Mouse (Mus musculus) kidney, adult 11 months (tissue): Measurements from ENCODE around the gene Srsf3.
"Not testable (repeated sequence)": the region's sequence is repeated elsewhere in the genome, so short reads cannot be mapped to it uniquely, and the experiment has no call there.

Experiments
- DNase-seq: peaks from one replicate; pipeline ENCODE4 v3.0.0; 2022

Gene Srsf3

DNA sequence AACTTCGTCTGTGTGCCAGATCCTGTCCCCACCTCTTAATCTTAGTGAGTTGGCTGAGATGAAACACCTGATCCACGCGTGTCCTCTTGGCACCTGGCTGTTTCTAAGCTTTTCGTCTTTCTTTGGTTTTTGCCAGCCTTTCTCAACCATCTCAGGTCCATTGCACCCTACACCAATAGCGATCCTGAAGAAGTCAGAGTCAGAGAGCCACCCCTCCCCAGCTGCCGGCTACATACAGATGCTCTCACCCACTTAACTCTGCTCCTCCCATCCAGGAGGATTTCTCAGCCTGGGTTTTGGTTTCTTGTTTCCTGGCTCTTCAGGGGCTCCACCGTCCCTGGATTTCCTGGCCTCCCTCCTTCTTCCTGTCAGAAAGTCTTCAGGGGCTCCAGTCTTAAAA, 13.0 kb upstream of the Srsf3 start:
- no peak for DNase-seq

DNA sequence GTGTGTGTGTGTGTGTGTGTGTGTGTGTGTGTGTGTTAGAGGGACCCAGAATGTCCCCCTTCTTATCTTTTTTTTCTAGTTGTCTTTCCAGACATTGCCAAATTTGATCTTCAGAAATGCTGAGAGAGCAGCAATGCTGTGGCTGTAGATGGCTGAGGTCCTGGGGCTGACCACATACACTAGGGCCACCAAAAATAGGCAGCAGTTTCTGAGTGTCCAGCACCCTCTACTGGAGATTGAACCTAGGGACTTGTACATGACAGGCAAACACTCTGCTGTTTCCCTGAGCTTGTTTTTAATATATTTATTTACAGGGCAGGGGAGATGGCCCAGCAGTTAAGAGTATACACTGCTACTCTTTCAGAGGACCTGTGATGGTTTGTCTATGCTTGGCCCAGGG, 12.0 kb upstream of the Srsf3 start:
- DNase-seq = no peak

DNA sequence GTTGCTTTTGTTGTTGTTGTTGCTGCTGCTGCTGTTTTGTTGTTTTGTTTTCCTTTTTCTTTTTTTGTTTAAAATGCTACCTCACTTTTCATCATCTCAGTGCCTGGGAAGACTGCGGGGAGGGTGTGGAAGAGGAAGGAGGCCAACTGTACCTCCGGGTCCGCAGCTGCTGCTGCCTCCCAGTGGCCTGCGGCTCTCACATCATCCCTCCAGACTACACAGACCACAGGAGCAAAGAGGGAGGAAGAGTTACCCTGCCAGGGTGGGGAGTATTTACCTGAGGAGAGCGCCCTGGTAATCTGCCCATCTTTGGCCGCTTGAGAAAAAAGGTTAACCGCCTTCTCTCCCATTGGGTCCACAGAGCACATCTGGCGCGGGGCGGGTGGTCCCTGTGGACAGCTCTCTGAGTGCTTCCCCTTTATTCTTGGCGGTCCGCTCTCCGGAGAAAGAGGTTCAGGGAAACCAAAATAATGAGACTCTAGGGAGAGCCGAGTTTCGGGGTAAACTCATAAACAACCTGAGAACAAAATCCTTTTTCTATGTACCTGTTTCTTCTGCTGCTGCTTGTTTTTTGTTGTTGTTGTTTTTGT, 10.1 kb upstream of the Srsf3 start:
- DNase-seq = no peak

DNA sequence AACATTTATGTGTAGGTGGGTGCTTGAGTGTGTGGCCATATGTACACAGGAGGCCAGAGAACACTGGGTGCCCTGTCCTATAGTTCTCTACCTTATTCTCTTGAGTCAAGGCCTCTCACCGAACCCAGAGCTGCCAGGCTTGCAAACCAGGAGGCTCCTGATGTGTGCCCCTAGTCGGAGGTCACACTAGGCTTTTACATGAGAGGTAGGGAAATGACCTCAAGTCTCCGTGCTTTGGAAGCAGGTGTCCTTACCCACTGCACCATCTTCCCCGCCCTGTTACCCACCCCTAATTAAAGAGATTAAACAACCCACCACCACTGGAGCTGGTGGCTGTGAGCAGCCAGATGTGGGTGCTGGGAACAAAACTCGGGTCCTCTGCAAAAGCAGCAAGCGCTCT, 9.1 kb upstream of the Srsf3 start:
- DNase-seq = no peak

DNA sequence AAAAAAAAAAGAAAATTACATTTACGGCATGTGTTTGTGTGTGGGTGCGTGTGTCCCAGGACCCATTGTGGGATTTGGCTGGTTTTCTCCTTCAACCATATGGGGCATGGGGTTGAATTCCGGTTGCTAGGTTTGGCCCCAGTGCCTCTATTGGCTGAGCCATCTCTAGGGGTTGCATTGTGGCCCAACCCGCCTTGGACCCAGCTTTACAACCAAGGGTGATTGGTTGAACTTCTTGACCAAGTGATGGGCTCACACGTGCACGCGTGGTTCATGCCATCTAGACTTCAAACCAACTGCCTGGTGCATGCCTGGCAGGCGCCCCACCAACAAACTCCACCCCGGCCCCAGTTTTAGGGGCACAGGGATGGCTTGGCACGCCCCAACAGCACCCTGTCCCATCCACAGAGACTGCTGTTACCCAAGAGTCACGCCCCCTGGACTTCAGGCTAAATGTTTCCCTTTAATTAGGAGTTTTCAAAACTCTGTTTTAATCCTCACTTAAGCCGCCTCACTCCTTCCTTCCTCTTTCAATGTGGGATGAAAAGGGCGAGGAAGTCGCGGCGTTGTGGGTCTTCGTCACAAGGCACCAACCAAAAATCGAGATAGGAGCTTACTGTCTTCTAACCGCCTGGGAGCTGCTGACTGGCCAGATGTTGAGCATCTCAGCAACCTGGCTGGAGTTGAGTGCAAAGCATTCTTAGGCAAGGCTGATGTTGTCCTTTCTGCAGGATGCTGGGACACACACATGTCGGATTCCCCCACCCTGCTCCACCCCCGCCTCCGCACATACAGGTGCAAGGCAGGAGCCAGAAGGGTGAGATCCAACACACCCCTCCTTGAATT, 8.2 kb upstream of the Srsf3 start:
- DNase-seq = no peak

DNA sequence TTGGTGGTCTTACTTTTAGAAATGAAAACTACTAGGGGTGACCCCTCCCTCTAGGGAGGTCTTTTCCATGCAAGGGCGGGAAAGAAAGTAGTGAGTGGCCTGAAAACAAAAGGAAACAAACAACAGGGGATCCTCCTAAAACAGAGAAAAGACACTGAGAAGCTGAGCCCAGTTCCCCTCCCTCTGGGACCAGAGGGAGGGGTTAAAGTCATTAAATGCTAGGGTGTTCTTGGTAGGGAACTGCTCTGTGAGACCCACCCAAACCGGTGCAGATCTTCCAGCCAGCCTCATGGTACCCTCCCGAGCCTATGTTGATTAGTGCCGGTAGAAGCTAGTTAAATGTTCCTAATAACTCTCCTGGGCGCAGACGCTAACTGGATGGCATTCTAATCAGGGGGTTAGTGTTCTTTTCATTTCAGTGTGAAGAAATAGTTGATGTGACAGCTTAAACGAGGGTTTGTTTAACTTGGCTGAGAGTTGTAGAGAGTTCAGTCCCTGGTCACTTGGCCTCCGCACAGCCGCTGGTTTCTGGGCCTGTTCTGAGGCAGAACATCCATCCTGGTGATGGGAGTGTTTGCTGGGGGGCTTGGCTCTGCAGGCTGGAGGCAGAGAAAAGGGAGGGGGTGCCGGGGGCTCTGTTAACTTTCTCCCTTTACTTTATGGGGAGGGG, 7.4 kb upstream of the Srsf3 start:
- DNase-seq = no peak

DNA sequence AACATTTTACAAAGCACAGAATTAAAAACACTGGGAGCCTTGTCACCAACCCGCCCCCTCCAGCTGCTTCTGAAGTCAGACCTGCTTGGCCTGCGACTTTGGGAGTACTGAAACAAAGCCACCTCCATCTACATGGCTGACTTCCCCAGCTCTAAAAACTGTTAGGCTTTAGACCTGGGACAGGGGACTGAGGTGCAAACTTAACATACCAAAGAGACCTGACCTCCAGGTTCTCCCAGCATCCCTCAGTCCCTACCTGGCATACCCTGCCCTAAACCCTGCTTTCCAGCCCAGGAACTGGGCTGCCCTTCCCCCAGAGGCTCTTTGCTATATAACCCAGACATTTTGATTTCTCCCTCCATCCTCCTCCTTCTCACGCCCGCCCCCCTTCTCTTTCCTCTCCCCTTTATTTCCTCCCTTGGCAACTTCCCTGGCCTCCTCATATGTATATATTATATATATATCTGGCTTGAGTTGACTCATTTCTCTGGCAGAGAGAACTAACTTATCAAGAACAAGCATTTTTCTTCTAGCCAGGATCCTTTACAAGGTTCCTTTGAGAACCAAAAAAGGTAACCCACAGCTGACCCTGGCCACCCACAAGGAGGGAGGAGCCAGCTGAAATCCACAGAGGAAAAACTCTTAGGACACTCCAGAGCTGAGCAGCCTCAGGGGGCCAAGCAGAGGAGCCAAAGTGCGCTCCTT, 5.6 kb upstream of the Srsf3 start:
- DNase-seq = no peak

DNA sequence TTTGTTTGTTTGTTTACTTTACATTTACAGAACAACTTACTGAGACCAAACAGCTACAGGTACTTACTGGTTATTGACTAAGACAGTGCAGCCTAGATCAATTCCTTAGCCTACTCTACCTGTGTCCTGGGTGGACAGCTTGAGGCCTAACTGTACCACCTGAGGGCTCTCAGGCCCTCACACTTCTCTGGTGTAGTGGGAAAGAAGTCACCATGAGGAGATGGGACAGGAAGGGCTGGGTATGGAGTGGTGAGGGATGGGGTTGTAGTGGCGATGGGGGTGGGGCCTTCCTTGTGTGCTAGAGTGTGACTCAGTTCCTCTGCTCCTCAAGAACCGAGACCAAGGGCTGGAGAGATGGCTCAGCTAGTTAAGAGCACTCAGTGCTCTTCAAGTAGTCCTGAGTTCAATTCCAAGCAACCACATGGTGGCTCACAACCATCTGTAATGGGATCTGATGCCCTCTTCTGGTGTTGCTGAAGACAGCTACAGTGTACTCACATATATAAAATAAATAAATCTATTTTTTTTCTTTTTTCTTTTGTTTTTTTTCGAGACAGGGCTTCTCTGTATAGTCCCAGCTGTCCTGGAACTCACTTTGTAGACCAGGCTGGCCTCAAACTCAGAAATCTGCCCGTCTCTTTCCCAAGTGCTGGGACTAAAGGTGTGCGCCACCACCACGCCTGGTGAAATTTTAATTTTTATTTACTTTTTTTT, 1.9 kb upstream of the Srsf3 start:
- no peak for DNase-seq

DNA sequence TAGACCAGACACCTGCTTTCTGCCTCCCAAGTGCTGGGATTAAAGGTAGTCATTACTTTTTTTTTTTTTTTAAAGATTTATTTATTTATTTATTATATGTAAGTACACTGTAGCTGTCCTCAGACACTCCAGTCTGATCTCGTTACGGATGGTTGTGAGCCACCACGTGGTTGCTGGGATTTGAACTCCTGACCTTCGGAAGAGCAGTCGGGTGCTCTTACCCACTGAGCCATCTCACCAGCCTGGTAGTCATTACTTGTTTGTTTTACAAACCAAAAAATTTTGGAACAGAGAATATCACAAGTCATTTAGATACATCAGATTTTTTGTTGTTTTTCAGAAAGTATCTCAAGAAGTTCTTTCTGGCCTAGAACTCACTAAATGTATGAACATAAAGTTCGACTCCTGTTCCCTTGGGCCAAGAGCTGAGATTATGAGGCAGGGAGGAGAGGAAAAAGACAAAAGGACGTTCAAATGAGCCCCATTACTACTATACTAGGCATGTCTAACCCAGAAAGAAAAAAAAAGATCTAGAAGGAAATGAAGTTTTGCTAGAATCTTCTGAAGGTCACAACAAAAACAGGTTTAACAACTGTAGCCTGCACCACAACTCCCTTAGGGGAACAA, 1.2 kb upstream of the Srsf3 start:
- DNase-seq = peak; percentile 40

DNA sequence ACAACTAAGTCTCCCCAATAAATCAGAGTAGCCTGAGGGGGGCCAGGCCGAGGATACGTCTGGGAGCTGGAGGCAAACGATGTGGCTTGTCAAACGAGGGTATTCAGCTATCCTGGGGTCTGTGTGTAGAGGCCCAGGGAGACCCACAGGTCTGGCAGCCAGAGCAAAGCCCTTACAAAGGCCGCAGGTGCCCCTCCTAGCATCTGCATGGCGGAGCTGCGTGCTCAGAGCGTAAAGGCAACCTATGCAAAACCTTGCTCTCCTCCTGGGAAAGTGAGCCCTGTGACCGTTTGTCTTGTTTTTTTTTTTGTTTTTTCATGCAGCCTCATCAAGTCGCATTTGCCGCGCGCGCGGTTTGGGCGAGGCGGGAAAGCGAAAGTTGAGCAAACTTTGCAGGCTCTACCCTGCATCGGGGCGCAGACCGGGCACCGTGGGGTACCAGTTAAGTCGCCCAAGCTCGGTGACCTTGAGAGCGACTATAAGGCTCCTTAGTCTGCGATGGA, 606 bp upstream of the Srsf3 start:
- peak; percentile 40 for DNase-seq

DNA sequence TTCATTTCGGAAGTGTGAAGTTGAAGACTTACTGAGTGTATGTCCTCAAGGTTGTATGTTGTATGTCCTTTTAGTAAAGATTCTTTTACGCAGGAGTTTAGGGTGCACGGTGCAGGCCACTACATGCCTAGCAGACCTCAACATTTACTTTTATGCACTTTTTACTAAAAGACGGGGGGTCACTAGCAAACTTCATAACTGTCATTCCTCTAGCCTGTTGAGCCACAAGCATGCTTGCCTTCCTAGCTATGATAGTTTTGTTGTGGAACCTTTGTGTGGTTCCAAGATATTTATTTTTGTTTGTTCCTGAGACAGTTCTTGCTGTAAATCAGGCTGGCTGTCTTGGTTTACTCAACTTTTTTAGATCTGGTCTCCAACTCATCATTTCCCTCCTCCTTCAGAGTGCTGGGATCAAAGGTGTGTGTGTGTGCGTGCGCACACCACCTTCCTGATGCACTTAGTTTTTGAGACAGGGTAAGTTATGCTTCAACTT, 1.2 kb downstream of the Srsf3 start:
- DNase-seq = peak; percentile 44

DNA sequence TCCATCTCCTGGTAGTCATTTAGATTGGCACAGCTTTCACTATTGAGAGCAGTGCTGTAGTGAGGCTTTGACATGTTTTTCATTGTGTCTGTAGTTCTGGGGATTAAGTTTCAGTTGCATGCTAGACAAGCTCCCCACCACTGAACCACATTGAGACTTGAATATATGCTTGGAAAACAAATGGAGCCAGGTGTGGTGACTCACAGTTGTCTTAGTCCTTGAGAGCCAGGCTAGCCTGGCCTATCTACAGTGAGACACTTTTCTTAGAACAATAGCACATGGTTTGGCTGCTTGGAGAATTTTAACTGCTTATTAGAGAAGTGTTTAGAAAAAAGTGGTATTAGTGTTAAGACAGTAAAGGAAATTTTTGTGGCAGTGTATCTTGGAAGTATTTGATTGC, 1.8 kb downstream of the Srsf3 start:
- no peak for DNase-seq

DNA sequence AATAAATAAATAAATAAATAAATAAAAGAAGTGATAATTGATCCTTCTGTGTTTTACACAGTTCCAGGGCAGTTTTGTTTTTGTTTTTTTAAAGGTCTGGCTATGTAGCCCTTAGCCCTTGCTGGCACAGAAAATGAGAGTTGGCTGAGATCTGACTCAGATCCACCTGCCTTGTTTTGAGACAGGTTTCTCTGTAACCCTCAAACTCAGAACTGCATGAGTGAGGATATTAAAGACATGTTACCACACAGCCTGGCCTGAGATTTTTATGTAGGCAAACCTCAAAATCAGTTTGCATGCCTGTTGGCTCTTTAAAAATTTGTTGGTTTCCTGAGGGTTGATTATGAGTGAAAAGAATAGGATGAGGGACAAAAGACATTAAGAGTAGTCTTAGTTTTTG, 3.1 kb downstream of the Srsf3 start:
- DNase-seq = no peak

DNA sequence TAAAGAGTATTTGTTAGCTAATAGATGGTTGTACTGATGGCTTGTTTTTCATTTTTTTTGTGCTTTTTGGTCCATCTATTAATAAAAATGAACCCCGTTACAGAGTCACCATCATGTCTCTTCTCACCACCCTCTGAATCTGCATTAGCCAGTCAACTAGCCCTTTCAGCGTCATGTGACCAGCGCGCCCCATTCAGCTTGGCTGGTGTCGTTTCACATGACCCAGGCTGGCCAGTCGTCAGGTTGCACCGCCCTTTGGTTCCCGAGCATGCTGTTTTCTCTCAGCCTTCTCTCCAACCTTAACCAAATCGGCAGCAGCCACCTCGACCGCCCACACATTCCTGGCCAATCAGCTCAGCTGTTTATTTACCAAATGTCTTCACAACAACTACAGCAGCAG, 6.9 kb downstream of the Srsf3 start:
- DNase-seq = no peak

DNA sequence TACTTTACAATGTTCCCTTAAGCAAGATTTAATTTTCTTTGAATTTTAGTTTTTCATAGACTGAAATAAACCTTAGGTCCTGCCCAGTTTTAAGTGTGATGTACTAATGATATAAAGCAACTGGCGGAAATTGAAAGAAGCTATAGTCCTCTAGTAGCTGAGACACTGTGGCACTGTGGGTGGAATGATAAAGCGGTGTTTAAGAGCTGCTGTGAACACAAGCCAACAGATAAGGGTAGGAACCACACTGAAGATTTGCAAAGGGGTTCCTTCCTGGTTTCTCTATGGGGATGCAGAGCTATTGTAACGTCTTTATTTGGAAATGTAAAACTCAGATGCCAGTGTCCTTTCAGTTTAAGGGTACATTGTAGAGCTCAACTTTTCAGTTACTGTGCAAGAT, 9.2 kb downstream of the Srsf3 start:
- not testable (repeated sequence) for DNase-seq

DNA sequence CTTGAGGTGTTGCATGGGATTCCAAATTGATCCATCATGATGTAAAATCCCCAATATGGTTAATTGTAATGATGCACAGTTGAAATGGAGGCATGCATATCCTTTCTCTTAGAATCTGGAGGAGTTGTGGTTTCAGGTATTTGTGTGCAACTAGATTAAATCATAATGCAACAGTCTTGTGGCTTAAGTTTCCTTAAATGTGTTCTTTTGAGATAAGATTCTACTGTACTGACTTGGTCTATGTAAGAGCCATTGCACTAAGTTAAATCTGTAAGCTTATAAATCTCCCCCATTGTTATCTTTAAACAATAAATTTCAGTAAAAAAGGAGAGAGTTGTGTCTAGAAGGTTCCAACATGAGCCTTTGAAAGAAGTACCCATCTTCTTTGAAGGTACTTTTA, 10.1 kb downstream of the Srsf3 start:
- no peak for DNase-seq

DNA sequence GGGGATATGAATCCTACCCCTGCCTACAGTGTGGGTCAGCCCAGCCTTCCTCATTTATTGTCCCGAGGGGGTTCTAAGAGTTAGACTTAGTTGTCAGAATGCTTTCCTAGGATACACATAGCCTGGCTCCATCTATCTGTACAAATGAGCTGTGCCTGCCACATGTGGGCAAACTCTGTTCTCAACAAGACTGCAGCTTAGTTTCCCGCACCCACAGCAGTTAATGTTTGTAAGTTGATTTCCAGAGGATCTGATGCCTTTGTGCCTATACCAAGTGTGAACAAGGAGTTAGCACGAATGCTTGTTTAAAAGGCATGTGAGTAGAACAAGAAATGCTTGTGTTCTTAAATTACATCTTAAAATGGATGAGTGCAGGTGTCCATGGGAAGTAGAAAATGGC, 11.2 kb downstream of the Srsf3 start:
- no peak for DNase-seq

DNA sequence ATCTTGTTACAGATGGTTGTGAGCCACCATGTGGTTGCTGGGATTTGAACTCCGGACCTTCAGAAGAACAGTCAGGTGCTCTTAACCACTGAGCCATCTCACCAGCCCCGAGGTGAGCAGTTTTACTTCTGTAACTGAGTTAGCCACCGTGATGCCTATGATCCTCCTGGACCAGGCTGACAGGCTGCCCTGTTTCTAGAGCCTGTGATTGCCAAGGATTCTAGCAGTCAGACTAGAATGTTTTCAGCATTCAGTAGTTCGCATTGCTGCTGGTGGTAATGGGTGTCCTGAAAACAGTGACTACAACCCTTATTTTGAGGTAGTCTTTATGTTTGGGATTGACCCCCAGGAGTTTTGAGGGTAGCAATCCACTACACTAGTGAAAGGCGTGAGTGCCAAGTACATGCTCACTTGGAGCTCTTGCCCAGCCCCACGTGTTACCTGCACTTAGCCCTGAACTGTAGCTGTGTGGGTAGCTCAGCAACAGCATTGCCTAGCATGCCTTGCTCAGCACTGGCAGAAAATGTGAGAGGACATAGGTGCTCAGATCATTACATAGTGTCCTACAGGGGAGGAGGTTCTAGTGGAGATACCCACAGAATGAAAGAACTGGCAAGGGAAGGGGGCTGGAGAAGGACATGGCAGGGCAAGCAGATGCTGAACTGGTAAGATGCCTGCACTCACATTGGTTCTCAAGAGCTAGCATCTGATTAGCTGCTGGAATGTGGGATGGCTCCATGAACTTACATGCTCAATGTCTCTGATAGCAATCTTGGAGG, 11.9 kb downstream of the Srsf3 start:
- no peak for DNase-seq

DNA sequence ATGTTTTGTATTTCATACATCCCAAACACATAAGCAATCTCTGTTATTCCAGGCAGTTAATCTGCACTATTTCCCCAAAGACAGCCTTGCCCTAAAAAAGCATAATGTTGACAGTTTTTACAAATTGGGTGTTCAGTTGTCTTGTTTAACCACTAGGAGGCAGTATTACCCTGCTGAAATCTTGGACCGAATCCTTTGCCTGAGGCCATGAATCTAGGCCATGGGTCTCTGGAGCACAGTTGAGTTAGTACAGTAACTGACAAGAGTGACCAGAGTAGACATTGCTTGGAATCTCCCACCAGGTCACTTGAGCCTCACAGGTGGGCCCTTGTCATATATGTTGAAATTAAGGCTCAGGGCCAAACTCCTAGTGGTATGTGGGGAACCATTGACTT, 12.5 kb downstream of the Srsf3 start:
- DNase-seq = no peak

DNA sequence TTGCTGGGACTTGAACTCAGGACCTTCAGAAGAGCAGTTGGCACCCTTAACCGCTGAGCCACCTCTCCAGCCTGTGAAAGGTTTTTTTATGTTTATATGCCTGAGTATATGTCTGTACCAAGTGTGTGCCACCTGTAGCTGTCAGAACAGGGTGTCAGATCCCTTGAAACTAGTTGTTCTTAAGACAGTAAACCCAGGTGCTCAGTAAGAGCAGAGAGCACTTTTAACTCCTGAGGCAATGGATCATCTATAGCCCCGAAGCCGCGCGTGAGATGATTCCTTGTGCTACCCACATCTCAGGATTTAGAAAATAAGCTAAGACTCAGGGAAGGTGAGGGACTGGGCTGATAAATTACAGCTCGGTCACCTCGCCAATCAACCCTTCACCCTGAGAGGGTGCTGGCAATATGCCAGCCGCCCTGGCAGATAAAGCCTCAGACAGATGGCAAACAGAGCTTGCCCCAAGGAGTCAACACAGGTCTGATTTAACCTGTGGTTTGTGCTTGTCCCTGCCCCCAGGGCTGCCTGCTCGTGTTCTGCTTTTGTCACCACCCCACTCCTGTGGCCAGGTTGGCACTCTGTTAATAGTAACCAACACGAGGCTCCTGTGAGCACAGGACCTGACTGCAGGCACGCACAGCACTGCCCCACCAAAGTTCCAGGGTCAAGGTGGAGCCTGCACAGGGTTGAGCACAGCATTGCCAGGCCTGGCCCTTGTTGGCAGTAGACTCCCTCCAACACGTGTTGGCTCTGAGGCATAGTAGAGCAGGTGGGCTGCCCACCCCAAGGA, 13.5 kb downstream of the Srsf3 start:
- peak; percentile 90 for DNase-seq
